Mouse (Mus musculus): Measurements from ENCODE around the gene Bckdhb.

Bckdhb gene

DNA sequence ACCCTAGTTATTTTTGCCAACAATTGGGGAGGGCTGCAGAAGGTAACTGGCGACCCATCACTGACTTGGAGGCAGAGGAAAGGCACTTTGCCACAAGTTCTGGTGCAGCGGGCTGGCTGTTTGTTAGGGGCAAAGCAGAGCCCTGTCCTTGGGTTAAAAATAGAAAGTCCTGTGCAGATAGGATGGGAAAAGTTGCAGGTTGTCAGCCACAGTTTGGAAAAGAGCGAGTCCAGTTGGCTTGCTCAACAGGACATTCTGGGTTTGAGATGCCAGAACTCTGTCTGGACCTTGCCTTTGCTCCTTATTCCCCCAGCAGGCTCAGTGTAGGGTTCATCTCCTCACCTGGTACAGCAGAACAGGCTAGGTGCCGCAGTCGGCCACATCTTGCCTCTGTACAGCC is 200.1 kb downstream of the Bckdhb start:
- peaks cover 8% of the 10 kb centered on the region for H3K4me1 ChIP-seq (replicated peaks; ENCODE audit: low read depth, low read length)
- H3K36me3 ChIP-seq (ENCODE audit: insufficient read depth, low read length) = no peaks in the 10 kb centered on the region
- H3K27me3 ChIP-seq (ENCODE audit: insufficient read depth, low read length) = no peaks in the 10 kb centered on the region
- H3K4me3 ChIP-seq (replicated peaks; ENCODE audit: low read length) = no peak overlapping the region
- no peaks in the 10 kb centered on the region for H3K9me3 ChIP-seq (ENCODE audit: low read length)
- no peak for TF ChIP-seq POU5F1 (IDR thresholded peaks at IDR 0.05; ENCODE audit: borderline replicate concordance, low read length)
- no peak for TF ChIP-seq NANOG (IDR thresholded peaks at IDR 0.05; ENCODE audit: borderline replicate concordance, low read length)
- TF ChIP-seq CTCF (conservative IDR thresholded peaks at IDR 0.05; ENCODE audit: low read length) = no peak

DNA sequence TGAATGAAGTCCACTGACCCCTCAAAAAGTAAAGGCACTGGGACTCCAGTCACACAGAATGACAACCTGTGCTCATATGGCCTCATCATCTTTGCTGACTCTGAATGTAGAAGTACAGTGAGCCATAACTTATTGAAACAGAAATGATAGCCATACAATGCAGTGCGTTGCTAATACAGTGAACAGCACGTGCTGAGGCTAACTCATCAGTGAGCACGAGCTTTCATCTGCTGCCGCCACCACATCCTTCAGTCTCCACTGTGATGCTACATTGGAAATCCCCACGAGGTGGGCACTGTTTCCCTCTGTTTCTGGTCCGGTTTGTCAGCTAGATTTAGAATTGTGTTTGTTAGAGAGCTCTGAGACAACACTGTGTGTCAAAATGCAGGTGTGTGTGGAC is 205.4 kb downstream of the Bckdhb start:
- Histone ChIP-seq H3K4me1 (replicated peaks; ENCODE audit: low read depth, low read length) (peaks cover 14% of the 10 kb centered on the region), H3K4me3 (replicated peaks; ENCODE audit: low read length) (no peak overlapping the region)

GRCm38 (mm10) chr9:84135062-84135461 is 210.1 kb downstream of the Bckdhb start:
- H3K27me3 ChIP-seq (ENCODE audit: insufficient read depth, low read length) = no peaks in the 10 kb centered on the region
- TF ChIP-seq POU5F1 (IDR thresholded peaks at IDR 0.05; ENCODE audit: borderline replicate concordance, low read length) (no peak), CTCF (conservative IDR thresholded peaks at IDR 0.05; ENCODE audit: low read length) (no peak), NANOG (IDR thresholded peaks at IDR 0.05; ENCODE audit: borderline replicate concordance, low read length) (no peak)
- no peak overlapping the region for H3K4me3 ChIP-seq (replicated peaks; ENCODE audit: low read length)
- H3K4me1 ChIP-seq (replicated peaks; ENCODE audit: low read depth, low read length) = peaks cover 6% of the 10 kb centered on the region; the same call in 1 of the 2 replicates
- H3K36me3 ChIP-seq (ENCODE audit: insufficient read depth, low read length) = no peaks in the 10 kb centered on the region
- H3K9me3 ChIP-seq (ENCODE audit: low read length) = no peaks in the 10 kb centered on the region

More for the DNA sequence above, 205.4 kb downstream of the Bckdhb start:
- no peaks in the 10 kb centered on the region for H3K27me3 ChIP-seq (ENCODE audit: insufficient read depth, low read length)
- TF ChIP-seq CTCF (conservative IDR thresholded peaks at IDR 0.05; ENCODE audit: low read length) = no peak
- TF ChIP-seq POU5F1 (IDR thresholded peaks at IDR 0.05; ENCODE audit: borderline replicate concordance, low read length) = no peak
- no peak for TF ChIP-seq NANOG (IDR thresholded peaks at IDR 0.05; ENCODE audit: borderline replicate concordance, low read length)
- no peaks in the 10 kb centered on the region for H3K9me3 ChIP-seq (ENCODE audit: low read length)
- H3K36me3 ChIP-seq (ENCODE audit: insufficient read depth, low read length) = no peaks in the 10 kb centered on the region

GRCm38 (mm10) chr9:84137192-84137591 is 212.2 kb downstream of the Bckdhb start:
- no peaks in the 10 kb centered on the region for H3K27me3 ChIP-seq (ENCODE audit: insufficient read depth, low read length)
- TF ChIP-seq CTCF (conservative IDR thresholded peaks at IDR 0.05; ENCODE audit: low read length) (no peak), POU5F1 (IDR thresholded peaks at IDR 0.05; ENCODE audit: borderline replicate concordance, low read length) (no peak), NANOG (IDR thresholded peaks at IDR 0.05; ENCODE audit: borderline replicate concordance, low read length) (no peak)
- H3K4me3 ChIP-seq (replicated peaks; ENCODE audit: low read length) = no peak overlapping the region
- H3K36me3 ChIP-seq (ENCODE audit: insufficient read depth, low read length) = no peaks in the 10 kb centered on the region
- no peaks in the 10 kb centered on the region for H3K9me3 ChIP-seq (ENCODE audit: low read length)
- H3K4me1 ChIP-seq (replicated peaks; ENCODE audit: low read depth, low read length) = peaks cover 6% of the 10 kb centered on the region; the same call in 1 of the 2 replicates

- Histone ChIP-seq H3K4me3 (replicated peaks; ENCODE audit: low read length) (no peak overlapping the region), H3K4me1 (replicated peaks; ENCODE audit: low read depth, low read length) (no peaks in the 10 kb centered on the region), H3K9me3 (ENCODE audit: low read length) (no peaks in the 10 kb centered on the region), H3K27me3 (ENCODE audit: insufficient read depth, low read length) (no peaks in the 10 kb centered on the region), H3K36me3 (ENCODE audit: insufficient read depth, low read length) (no peaks in the 10 kb centered on the region)
- TF ChIP-seq NANOG (IDR thresholded peaks at IDR 0.05; ENCODE audit: borderline replicate concordance, low read length) (no peak), POU5F1 (IDR thresholded peaks at IDR 0.05; ENCODE audit: borderline replicate concordance, low read length) (no peak), CTCF (conservative IDR thresholded peaks at IDR 0.05; ENCODE audit: low read length) (no peak)
Measured at GRCm38 (mm10) chr9:84148124-84148523, 223.2 kb downstream of the Bckdhb start.
